Mouse (Mus musculus) MEL (cell line): ENCODE results near the gene Atg9b. TPM values are rescaled to one million over a fixed set of nuclear protein-coding genes. Genes with fewer than 3 reads are reported as not detected.

ENCODE experiments used
- DNase-seq: peaks from one replicate; pipeline ENCODE4 v3.0.0; 2011; ENCODE audit warnings: low read depth, low spot score
- H3K27ac ChIP-seq: 2 replicates; pipeline ENCODE4 v1.5.1; 2012; ENCODE audit warnings: low read depth, mild to moderate bottlenecking, control low read depth, low read length, moderate library complexity; ENCODE audit not compliant: control insufficient read depth
- H3K27me3 ChIP-seq, 2 experiments: fragments of 150-350 bp in 1 of 2; sonication (generic) in 1 of 2; 2 replicates each; pipeline ENCODE4 v1.6.1; 2012; ENCODE audit warnings: low read length in 2 of 2, mild to moderate bottlenecking in 2 of 2, improper control_type of control experiment in 1 of 2, moderate library complexity in 1 of 2; ENCODE audit not compliant: insufficient read depth in 2 of 2, control insufficient read depth in 1 of 2
- H3K36me3 ChIP-seq, 2 experiments: 2 replicates each; pipeline ENCODE4 v1.6.1; 2012 to 2014; ENCODE audit warnings: low read length in 2 of 2, improper control_type of control experiment in 1 of 2, inconsistent platforms in 1 of 2, mild to moderate bottlenecking in 1 of 2; ENCODE audit not compliant: insufficient read depth in 2 of 2, control insufficient read depth in 1 of 2
- H3K4me1 ChIP-seq, 2 experiments: fragments of 150-350 bp in 1 of 2; sonication (generic) in 1 of 2; 2 replicates each; pipeline ENCODE4 v1.6.1; 2012; ENCODE audit warnings: low read length in 2 of 2, improper control_type of control experiment in 1 of 2, mild to moderate bottlenecking in 1 of 2; ENCODE audit not compliant: insufficient read depth in 2 of 2, control insufficient read depth in 1 of 2
- H3K4me3 ChIP-seq, 2 experiments: fragments of 150-350 bp in 1 of 2; sonication (generic) in 1 of 2; 2 replicates each; pipeline ENCODE4 v1.5.1; 2012; ENCODE audit warnings: low read depth in 2 of 2, low read length in 2 of 2, mild to moderate bottlenecking in 2 of 2, moderate library complexity in 2 of 2, control low read depth in 1 of 2, improper control_type of control experiment in 1 of 2; ENCODE audit not compliant: control insufficient read depth in 1 of 2, insufficient read depth in 1 of 2
- H3K79me2 ChIP-seq: 2 replicates; pipeline ENCODE4 v1.6.1; 2012; ENCODE audit warnings: mild to moderate bottlenecking, low read length, moderate library complexity; ENCODE audit not compliant: control insufficient read depth, poor library complexity, insufficient read depth
- H3K9ac ChIP-seq: 2 replicates; pipeline ENCODE4 v1.6.1; 2012; ENCODE audit warnings: low read depth, mild to moderate bottlenecking, control low read depth, low read length, moderate library complexity; ENCODE audit not compliant: control insufficient read depth, poor library complexity, severe bottlenecking
- H3K9me3 ChIP-seq: fragments of 150-350 bp; sonication (generic); replicated peaks from 2 replicates; pipeline ENCODE4 v1.6.1; 2012; ENCODE audit warnings: mild to moderate bottlenecking, low read length, improper control_type of control experiment, moderate library complexity; ENCODE audit not compliant: insufficient read depth
- BHLHE40 ChIP-seq: IDR thresholded peaks from 2 replicates; pipeline ENCODE4 v1.6.1; 2012; ENCODE audit warnings: low read depth, mild to moderate bottlenecking, inconsistent platforms, low read length, improper control_type of control experiment, borderline replicate concordance
- CHD2 ChIP-seq: IDR thresholded peaks from 2 replicates; pipeline ENCODE4 v1.6.1; 2011; ENCODE audit warnings: low read length, improper control_type of control experiment
- CTCF ChIP-seq, 3 experiments: IDR thresholded peaks in 2 of 3; conservative IDR thresholded peaks in 1 of 3; 2 replicates each; pipeline ENCODE4 v1.5.1; 2011 to 2012; ENCODE audit warnings: low read length in 3 of 3, low read depth in 2 of 3, mild to moderate bottlenecking in 2 of 3, improper control_type of control experiment in 1 of 3, inconsistent platforms in 1 of 3, mixed read lengths in 1 of 3, moderate library complexity in 1 of 3; ENCODE audit not compliant: control insufficient read depth in 1 of 3, insufficient read depth in 1 of 3, poor library complexity in 1 of 3, severe bottlenecking in 1 of 3
- ELF1 ChIP-seq: IDR thresholded peaks from 2 replicates; pipeline ENCODE4 v1.6.1; 2014; ENCODE audit warnings: low read depth, mild to moderate bottlenecking, inconsistent platforms, low read length, improper control_type of control experiment, moderate library complexity
- EP300 ChIP-seq, 2 experiments: IDR thresholded peaks; 2 replicates each; pipeline ENCODE4 v1.6.1; 2011; ENCODE audit warnings: improper control_type of control experiment in 2 of 2, low read length in 2 of 2, low read depth in 1 of 2, mild to moderate bottlenecking in 1 of 2
- ETS1 ChIP-seq: IDR thresholded peaks from 2 replicates; pipeline ENCODE4 v1.6.1; 2012; ENCODE audit warnings: low read depth, mild to moderate bottlenecking, inconsistent platforms, low read length, improper control_type of control experiment, moderate library complexity
- GATA1 ChIP-seq: IDR thresholded peaks from 2 replicates; pipeline ENCODE4 v1.6.1; 2011; ENCODE audit warnings: low read depth, low read length, improper control_type of control experiment
- HCFC1 ChIP-seq: IDR thresholded peaks from 2 replicates; pipeline ENCODE4 v1.6.1; 2012; ENCODE audit warnings: low read depth, mild to moderate bottlenecking, inconsistent platforms, low read length, improper control_type of control experiment, moderate library complexity
- JUND ChIP-seq: IDR thresholded peaks from 2 replicates; pipeline ENCODE4 v1.6.1; 2011; ENCODE audit warnings: low read depth, mild to moderate bottlenecking, improper control_type of control experiment, low read length
- KAT2A ChIP-seq: conservative IDR thresholded peaks from 2 replicates; pipeline ENCODE4 v1.6.1; 2012; ENCODE audit warnings: low read depth, low read length, improper control_type of control experiment, inconsistent platforms
- MAX ChIP-seq: IDR thresholded peaks from 2 replicates; pipeline ENCODE4 v1.6.1; 2011; ENCODE audit warnings: low read length, improper control_type of control experiment
- MEF2A ChIP-seq: IDR thresholded peaks from 2 replicates; pipeline ENCODE4 v1.6.1; 2014; ENCODE audit warnings: low read depth, mild to moderate bottlenecking, inconsistent platforms, low read length, improper control_type of control experiment; ENCODE audit not compliant: poor library complexity, insufficient replicate concordance, severe bottlenecking; ENCODE audit errors: extremely low read depth
- MXI1 ChIP-seq: IDR thresholded peaks from 2 replicates; pipeline ENCODE4 v1.6.1; 2011; ENCODE audit warnings: mild to moderate bottlenecking, low read depth, low read length, improper control_type of control experiment
- MYC ChIP-seq: IDR thresholded peaks from 2 replicates; pipeline ENCODE4 v1.6.1; 2011; ENCODE audit warnings: low read depth, mild to moderate bottlenecking, low read length, improper control_type of control experiment, moderate library complexity
- NRF1 ChIP-seq: IDR thresholded peaks from 2 replicates; pipeline ENCODE4 v1.6.1; 2014; ENCODE audit warnings: low read depth, mild to moderate bottlenecking, inconsistent platforms, low read length, improper control_type of control experiment, moderate library complexity; ENCODE audit not compliant: poor library complexity, insufficient read depth, severe bottlenecking
- POLR2A ChIP-seq, 2 experiments: IDR thresholded peaks; 2 replicates each; pipeline ENCODE4 v1.6.1; 2011 to 2012; ENCODE audit warnings: low read length in 2 of 2, mild to moderate bottlenecking in 2 of 2, control low read depth in 1 of 2, improper control_type of control experiment in 1 of 2, low read depth in 1 of 2, moderate library complexity in 1 of 2; ENCODE audit not compliant: control insufficient read depth in 1 of 2, insufficient read depth in 1 of 2, poor library complexity in 1 of 2
- POLR2AphosphoS2 ChIP-seq: IDR thresholded peaks from 2 replicates; pipeline ENCODE4 v1.6.1; 2011; ENCODE audit warnings: low read length, improper control_type of control experiment
- POLR2AphosphoS5 ChIP-seq: IDR thresholded peaks from 2 replicates; pipeline ENCODE4 v1.6.1; 2012; ENCODE audit warnings: low read depth, borderline replicate concordance, mild to moderate bottlenecking, inconsistent platforms, low read length, moderate library complexity, mixed read lengths
- RAD21 ChIP-seq: IDR thresholded peaks from 2 replicates; pipeline ENCODE4 v1.6.1; 2011; ENCODE audit warnings: mild to moderate bottlenecking, low read depth, low read length, improper control_type of control experiment
- RCOR1 ChIP-seq: IDR thresholded peaks from 2 replicates; pipeline ENCODE4 v1.6.1; 2012; ENCODE audit warnings: low read depth, mild to moderate bottlenecking, inconsistent platforms, low read length, improper control_type of control experiment
- SIN3A ChIP-seq: IDR thresholded peaks from 2 replicates; pipeline ENCODE4 v1.6.1; 2012; ENCODE audit warnings: low read length, improper control_type of control experiment, inconsistent platforms
- SMC3 ChIP-seq: IDR thresholded peaks from 2 replicates; pipeline ENCODE4 v1.6.1; 2011; ENCODE audit warnings: low read depth, low read length, improper control_type of control experiment
- TBP ChIP-seq: IDR thresholded peaks from 2 replicates; pipeline ENCODE4 v1.8.0; 2011; ENCODE audit warnings: low read depth, low read length, improper control_type of control experiment
- TCF12 ChIP-seq: IDR thresholded peaks from 2 replicates; pipeline ENCODE4 v1.6.1; 2014; ENCODE audit warnings: low read depth, mild to moderate bottlenecking, inconsistent platforms, low read length, improper control_type of control experiment, moderate library complexity
- UBTF ChIP-seq: IDR thresholded peaks from 2 replicates; pipeline ENCODE4 v1.6.1; 2012; ENCODE audit warnings: low read depth, mild to moderate bottlenecking, inconsistent platforms, low read length, improper control_type of control experiment, moderate library complexity, borderline replicate concordance; ENCODE audit not compliant: insufficient read depth
- USF1 ChIP-seq: IDR thresholded peaks from 2 replicates; pipeline ENCODE4 v1.6.1; 2014; ENCODE audit warnings: low read depth, mild to moderate bottlenecking, inconsistent platforms, low read length, improper control_type of control experiment, moderate library complexity
- USF2 ChIP-seq, 2 experiments: IDR thresholded peaks; 2 replicates each; pipeline ENCODE4 v1.6.1; 2011 to 2012; ENCODE audit warnings: improper control_type of control experiment in 2 of 2, low read length in 2 of 2, borderline replicate concordance in 1 of 2, inconsistent platforms in 1 of 2, low read depth in 1 of 2, mild to moderate bottlenecking in 1 of 2; ENCODE audit not compliant: insufficient read depth in 1 of 2
- ZC3H11A ChIP-seq: IDR thresholded peaks from 2 replicates; pipeline ENCODE4 v1.6.1; 2012; ENCODE audit warnings: low read depth, mild to moderate bottlenecking, inconsistent platforms, low read length, improper control_type of control experiment
- ZKSCAN1 ChIP-seq: IDR thresholded peaks from 2 replicates; pipeline ENCODE4 v1.6.1; 2012; ENCODE audit warnings: low read depth, mild to moderate bottlenecking, inconsistent platforms, low read length, improper control_type of control experiment, moderate library complexity
- ZNF384 ChIP-seq: IDR thresholded peaks from 2 replicates; pipeline ENCODE4 v1.6.1; 2012; ENCODE audit warnings: low read depth, mild to moderate bottlenecking, inconsistent platforms, low read length, improper control_type of control experiment
- polyA plus RNA-seq, 2 experiments: library from polyadenylated mRNA; stranded (reverse) in 1 of 2; unstranded in 1 of 2; fragments of >175 nt in 1 of 2; fragments of >200 nt in 1 of 2; gene quantifications; 2 replicates each; pipeline versions ENCODE4 v1.2.1 to v1.2.4; 2012; ENCODE audit warnings: low replicate concordance in 2 of 2, low read depth in 1 of 2; ENCODE audit not compliant: insufficient read length in 2 of 2, insufficient read depth in 1 of 2, missing spikeins in 1 of 2
- total RNA-seq: library from RNA; depleted of rRNA; stranded (reverse); fragments of 300-350 nt; gene quantifications from 2 replicates; pipeline ENCODE4 v1.2.3, GENCODE M21; 2012

Atg9b gene
- total and polyA plus RNA-seq, 3 experiments = 41.2 to 41.5 TPM; not detected in 1

DNA sequence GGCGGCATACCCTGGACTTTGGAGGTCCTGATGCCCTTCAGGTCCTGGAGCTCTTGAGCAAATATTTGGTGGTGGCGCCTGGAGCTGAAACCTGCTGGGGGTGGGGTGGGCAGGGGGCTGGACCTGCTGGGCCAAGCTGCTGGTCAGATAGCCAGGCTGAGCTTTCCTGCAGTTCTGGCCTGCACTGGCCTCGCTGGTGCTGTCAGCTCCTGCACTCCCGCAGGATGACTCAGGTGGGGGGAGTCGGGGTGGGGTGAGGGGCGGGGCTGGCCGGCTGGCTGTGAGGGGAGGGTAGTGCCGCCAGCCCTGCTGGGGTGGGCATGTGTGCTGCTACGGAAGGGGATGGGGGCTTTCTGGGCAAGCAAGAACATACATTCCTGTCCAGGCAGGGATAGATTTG is 36.7 kb upstream of the Atg9b start:
- TF ChIP-seq ZC3H11A (no peak), POLR2AphosphoS2 (no peak), MYC (no peak), MXI1 (no peak), MEF2A (no peak), ZNF384 (no peak), SIN3A (no peak), RCOR1 (no peak), KAT2A (no peak), CTCF (IDR thresholded peaks at IDR 0.05 in 2 of 3, conservative IDR thresholded peaks at IDR 0.05 in 1 of 3; ENCODE audit: control insufficient read depth in 1 of 3, insufficient read depth in 1 of 3, low read depth in 2 of 3, low read length in 3 of 3, poor library complexity in 1 of 3, severe bottlenecking in 1 of 3) (no peak), ZKSCAN1 (no peak), ETS1 (no peak), HCFC1 (no peak), TBP (no peak), USF1 (no peak), ELF1 (no peak), TCF12 (no peak), RAD21 (no peak)
- Histone ChIP-seq H3K79me2 (peaks cover 14% of the 10 kb centered on the region), H3K27me3 (no peaks in the 10 kb centered on the region), H3K4me3 (no peak overlapping the region), H3K27ac (no peak overlapping the region), H3K4me1 (peaks cover 6 to 17% of the 10 kb centered on the region in 2 experiments), H3K9ac (no peak overlapping the region), H3K36me3 (peaks cover 2 to 15% of the 10 kb centered on the region in 2 experiments), H3K9me3 (no peaks in the 10 kb centered on the region)
- DNase-seq = no peak

DNA sequence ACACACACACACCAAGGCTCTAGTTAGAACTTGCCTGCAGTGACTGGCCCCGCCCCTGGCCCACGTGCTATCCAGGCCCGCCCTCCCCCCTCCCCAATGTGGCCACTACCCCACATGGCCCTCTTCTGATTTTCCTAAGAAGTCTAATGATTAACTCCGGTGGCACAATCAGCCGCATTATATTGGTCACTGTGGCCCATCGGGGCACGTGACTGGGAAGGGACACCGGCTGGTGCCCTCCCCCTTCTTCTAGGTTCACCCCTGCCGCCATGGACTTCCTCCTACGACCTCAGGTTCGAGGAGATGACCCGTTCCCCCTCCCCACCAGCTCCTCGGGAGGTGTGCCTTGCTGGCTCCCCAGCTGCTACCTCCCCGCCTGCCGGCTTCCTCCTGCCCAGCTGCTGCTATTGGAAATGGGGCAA is 36.0 kb upstream of the Atg9b start:
- TF ChIP-seq ELF1 (no peak), RAD21 (no peak), HCFC1 (no peak), POLR2AphosphoS5 (no peak), MEF2A (no peak), NRF1 (no peak), ZNF384 (no peak), GATA1 (no peak), POLR2AphosphoS2 (no peak), SMC3 (no peak), EP300 (IDR thresholded peaks at IDR 0.05; ENCODE audit: low read depth in 1 of 2, low read length in 2 of 2) (no peak), MYC (no peak), CHD2 (no peak), UBTF (no peak), USF2 (IDR thresholded peaks at IDR 0.05; ENCODE audit: borderline replicate concordance in 1 of 2, insufficient read depth in 1 of 2, low read depth in 1 of 2, low read length in 2 of 2) (no peak), MAX (no peak), JUND (no peak), POLR2A (IDR thresholded peaks at IDR 0.05; ENCODE audit: control insufficient read depth in 1 of 2, insufficient read depth in 1 of 2, low read depth in 1 of 2, low read length in 2 of 2, poor library complexity in 1 of 2) (no peak), MXI1 (no peak), BHLHE40 (no peak)
- TF ChIP-seq, all 39 proteins: peak for 0
- H3K36me3 ChIP-seq = peaks cover 2 to 15% of the 10 kb centered on the region in 2 experiments
- H3K79me2 ChIP-seq = peaks cover 14% of the 10 kb centered on the region
- no peaks in the 10 kb centered on the region for H3K27me3 ChIP-seq
- H3K4me3 ChIP-seq = no peak overlapping the region
- DNase-seq = no peak
- no peaks in the 10 kb centered on the region for H3K9me3 ChIP-seq
- H3K9ac ChIP-seq = no peak overlapping the region
- H3K4me1 ChIP-seq = peaks cover 6 to 17% of the 10 kb centered on the region in 2 experiments
- H3K27ac ChIP-seq = no peak overlapping the region
